Mouse (Mus musculus) gastrocnemius, postnatal 36 days (tissue): ENCODE measurements around the gene Satb1. TPM values are rescaled to one million over a fixed set of nuclear protein-coding genes. Genes with fewer than 3 reads are reported as not detected.

Source experiments
- DNase-seq, 2 experiments: peaks; one replicate each; pipeline ENCODE4 v3.0.0; 2022
- intact Hi-C: fragments of 180-260 bp; cut with DNase I; formaldehyde crosslinking; loops from one replicate; pipeline ENCODE4 v1.15.1; 2025
- long read RNA-seq, 2 experiments: library from polyadenylated mRNA; stranded (forward); transcript quantifications; one replicate each; pipeline ENCODE4 v2.0.0; 2021
- total RNA-seq, 2 experiments: library from RNA; stranded (reverse); gene quantifications; 2 replicates each; pipeline ENCODE4 v1.2.3; 2021

The Satb1 gene
- total RNA-seq: 10 to 100 TPM; 68.9 to 90.1 TPM
- long read RNA-seq, experiment 1, full-length matches to known transcripts: 4 of 8 reads
- long read RNA-seq, experiment 1, partial matches to known transcripts: 0 of 8 reads
- long read RNA-seq, experiment 1, other reads (novel, unspliced or antisense): 4 of 8 reads
- long read RNA-seq, experiment 2, full-length matches to known transcripts: 1 of 14 reads
- long read RNA-seq, experiment 2, partial matches to known transcripts: 4 of 14 reads
- long read RNA-seq, experiment 2, other reads (novel, unspliced or antisense): 9 of 14 reads

- DNase-seq: peak; percentile 12 to 27
- intact Hi-C loops: loop anchor here (2.0 kb wide), 1 partner anchor 20 kb away; no protein-coding TSS in a partner anchor
Measured at GRCm38 (mm10) chr17:51832900-51833577, at the start of gene Satb1. TSS of gene Satb1 (minus strand) at chr17:51833290.

- intact Hi-C loops: no loop called here
- DNase-seq: no peak
Measured at GRCm38 (mm10) chr17:51882566-51882965, 49.5 kb upstream of the Satb1 start.

- intact Hi-C loops: no loop called here
- DNase-seq: no peak
Measured at GRCm38 (mm10) chr17:51880895-51881622, 48.0 kb upstream of the Satb1 start.

GRCm38 (mm10) chr17:51880221-51880620, 47.1 kb upstream of the Satb1 start:
- DNase-seq: no peak
- intact Hi-C loops: no loop called here

GRCm38 (mm10) chr17:51879736-51880135, 46.6 kb upstream of the Satb1 start:
- DNase-seq: no peak
- intact Hi-C loops: no loop called here

- DNase-seq: no peak
Measured at GRCm38 (mm10) chr17:51879171-51879570, 46.1 kb upstream of the Satb1 start.

GRCm38 (mm10) chr17:51876471-51876870, 43.4 kb upstream of the Satb1 start:
- no peak for DNase-seq
- intact Hi-C loops: no loop called here

More at GRCm38 (mm10) chr17:51879171-51879570, 46.1 kb upstream of the Satb1 start:
- intact Hi-C loops: no loop called here

- intact Hi-C loops: no loop called here
- no peak for DNase-seq
Measured at GRCm38 (mm10) chr17:51857616-51858015, 24.5 kb upstream of the Satb1 start.

- intact Hi-C loops: no loop called here
- no peak for DNase-seq
Measured at GRCm38 (mm10) chr17:51856332-51856731, 23.2 kb upstream of the Satb1 start.

GRCm38 (mm10) chr17:51855261-51855660, 22.2 kb upstream of the Satb1 start:
- DNase-seq: no peak
- intact Hi-C loops: no loop called here

- intact Hi-C loops: no loop called here
- no peak for DNase-seq
Measured at GRCm38 (mm10) chr17:51853952-51854351, 20.9 kb upstream of the Satb1 start.

GRCm38 (mm10) chr17:51840596-51840995, 7.5 kb upstream of the Satb1 start:
- no peak for DNase-seq
- intact Hi-C loops: no loop called here

GRCm38 (mm10) chr17:51839484-51839883, 6.4 kb upstream of the Satb1 start:
- intact Hi-C loops: no loop called here
- no peak for DNase-seq

GRCm38 (mm10) chr17:51836901-51837300, 3.8 kb upstream of the Satb1 start:
- intact Hi-C loops: no loop called here
- DNase-seq: no peak

GRCm38 (mm10) chr17:51836243-51836642, 3.2 kb upstream of the Satb1 start:
- DNase-seq: no peak
- intact Hi-C loops: no loop called here

- intact Hi-C loops: loop anchor here (2.0 kb wide), 1 partner anchor 21 kb away; no protein-coding TSS in a partner anchor
- DNase-seq: no peak
Measured at GRCm38 (mm10) chr17:51833578-51834361, 680 bp upstream of the Satb1 start.

GRCm38 (mm10) chr17:51832421-51832875, 642 bp downstream of the Satb1 start:
- peak in 1 of 2 experiments; percentile 19 for DNase-seq
- intact Hi-C loops: loop anchor here (2.0 kb wide), 1 partner anchor 20 kb away; no protein-coding TSS in a partner anchor

- peak in 1 of 2 experiments; percentile 22 for DNase-seq
Measured at GRCm38 (mm10) chr17:51831702-51832420, 1.2 kb downstream of the Satb1 start.

GRCm38 (mm10) chr17:51831121-51831701, 1.9 kb downstream of the Satb1 start:
- intact Hi-C loops: no loop called here
- DNase-seq: no peak

More at GRCm38 (mm10) chr17:51831702-51832420, 1.2 kb downstream of the Satb1 start:
- intact Hi-C loops: loop anchor here (2.0 kb wide), 1 partner anchor 19 kb away; no protein-coding TSS in a partner anchor
